Mouse (Mus musculus) erythroblast, embryonic 14.5 days (primary cell): ENCODE measurements around the gene Tsga10ip. TPM values are rescaled to one million over a fixed set of nuclear protein-coding genes. Genes with fewer than 3 reads are reported as not detected.

Source experiments
- H3K27me3 ChIP-seq: 2 replicates; pipeline ENCODE4 v1.6.1; 2012; ENCODE audit warnings: inconsistent platforms; ENCODE audit not compliant: control insufficient read depth
- H3K36me3 ChIP-seq: 2 replicates; pipeline ENCODE4 v1.6.1; 2012; ENCODE audit warnings: mild to moderate bottlenecking, inconsistent platforms; ENCODE audit not compliant: control insufficient read depth
- H3K4me1 ChIP-seq: 2 replicates; pipeline ENCODE4 v1.6.1; 2012; ENCODE audit warnings: inconsistent platforms; ENCODE audit not compliant: control insufficient read depth
- H3K4me3 ChIP-seq: replicated peaks from 2 replicates; pipeline ENCODE3; 2012; ENCODE audit warnings: moderate library complexity, mild to moderate bottlenecking, inconsistent platforms
- H3K9me3 ChIP-seq: 2 replicates; pipeline ENCODE4 v1.6.1; 2012; ENCODE audit warnings: low read length, inconsistent platforms, mixed read lengths; ENCODE audit not compliant: control insufficient read depth
- GATA1 ChIP-seq: IDR thresholded peaks from 2 replicates; pipeline ENCODE4 v1.6.1; 2012; ENCODE audit warnings: low read length, inconsistent platforms, mixed read lengths
- TAL1 ChIP-seq: IDR thresholded peaks from 3 replicates; pipeline ENCODE4 v1.6.1; 2012; ENCODE audit warnings: low read length, inconsistent platforms, mixed read lengths
- polyA plus RNA-seq: library from polyadenylated mRNA; stranded (reverse); fragments of >175 nt; gene quantifications from 2 replicates; pipeline ENCODE4 v1.2.3, GENCODE M21; 2012

Gene Tsga10ip
- polyA plus RNA-seq, 1 experiment, result not detected

DNA sequence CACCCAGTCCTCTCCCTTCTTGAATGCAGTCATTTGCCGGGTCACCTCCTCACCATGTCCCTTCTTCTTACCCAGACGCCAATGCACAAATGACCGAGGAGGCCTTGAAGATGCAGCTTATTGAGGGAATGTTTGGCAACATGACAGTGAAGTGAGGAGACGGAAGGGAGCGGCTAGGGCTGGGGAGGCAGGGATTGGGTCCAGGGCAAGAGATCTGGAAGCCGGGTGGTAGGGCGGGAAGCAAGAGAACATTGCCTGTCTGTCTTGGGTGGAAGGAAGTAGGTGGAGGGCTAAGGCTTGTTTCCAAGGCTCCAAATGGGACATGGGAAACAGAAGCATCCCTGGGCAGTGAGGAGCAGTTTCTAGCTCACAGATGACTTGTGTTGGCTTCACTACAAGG, 61.0 kb downstream of the Tsga10ip start:
- Histone ChIP-seq H3K4me3 (no peak overlapping the region), H3K9me3 (no peaks in the 10 kb centered on the region), H3K36me3 (no peaks in the 10 kb centered on the region), H3K27me3 (peaks cover 2% of the 10 kb centered on the region; the same call in 1 of the 2 replicates), H3K4me1 (no peaks in the 10 kb centered on the region)
- TF ChIP-seq TAL1, result no peak
- TF ChIP-seq GATA1, result no peak

Other genes starting within 250 kb of the Tsga10ip start
- gene Pacs1, start 129.4 kb downstream of the Tsga10ip start, polyA plus RNA-seq, result 2.6 and 2.7 TPM in 2 replicates
- gene Sf3b2, start 107.1 kb downstream of the Tsga10ip start, polyA plus RNA-seq, result 23.0 and 27.9 TPM in 2 replicates
- gene Gal3st3, start 104.2 kb downstream of the Tsga10ip start, polyA plus RNA-seq, result not detected in 2 replicates
- gene Catsper1, start 66.8 kb downstream of the Tsga10ip start, polyA plus RNA-seq, result not detected in 2 replicates
- gene Cst6, start 53.0 kb downstream of the Tsga10ip start, polyA plus RNA-seq, result not detected in 2 replicates
- 4.6 and 4.7 TPM in 2 replicates for gene Eif1ad, start 35.8 kb downstream of the Tsga10ip start, polyA plus RNA-seq
- 15.6 and 21.7 TPM in 2 replicates for gene Banf1, start 35.4 kb downstream of the Tsga10ip start, polyA plus RNA-seq
- 15.8 and 17.4 TPM in 2 replicates for gene Sart1, start 13.8 kb downstream of the Tsga10ip start, polyA plus RNA-seq
- gene Drap1, start 22.5 kb upstream of the Tsga10ip start, polyA plus RNA-seq, result 25.1 and 29.2 TPM in 2 replicates
- gene AI837181, start 22.6 kb upstream of the Tsga10ip start, polyA plus RNA-seq, result 3.1 and 3.7 TPM in 2 replicates
- 0.12 and 0.18 TPM in 2 replicates for gene Fosl1, start 45.0 kb upstream of the Tsga10ip start, polyA plus RNA-seq
- gene Ccdc85b, start 55.4 kb upstream of the Tsga10ip start, polyA plus RNA-seq, result 0.54 and 0.57 TPM in 2 replicates
- 2.4 and 11.7 TPM in 2 replicates for gene Fibp, start 58.1 kb upstream of the Tsga10ip start, polyA plus RNA-seq
- gene Ctsw, start 66.0 kb upstream of the Tsga10ip start, polyA plus RNA-seq, result not detected in 2 replicates
- 0.03 and 0.04 TPM in 2 replicates for gene Efemp2, start 71.4 kb upstream of the Tsga10ip start, polyA plus RNA-seq
- 5.2 and 9.4 TPM in 2 replicates for gene Mus81, start 85.9 kb upstream of the Tsga10ip start, polyA plus RNA-seq
- gene Cfl1, start 87.9 kb upstream of the Tsga10ip start, polyA plus RNA-seq, result 151 and 164 TPM in 2 replicates
- 0.10 and 0.18 TPM in 2 replicates for gene 1700020D05Rik, start 101.3 kb upstream of the Tsga10ip start, polyA plus RNA-seq
- gene Snx32, start 108.0 kb upstream of the Tsga10ip start, polyA plus RNA-seq, result 1.3 and 1.5 TPM in 2 replicates
- gene Ovol1, start 158.1 kb upstream of the Tsga10ip start, polyA plus RNA-seq, result 0.01 TPM in 2 replicates
- 0.19 and 0.20 TPM in 2 replicates for gene Ap5b1, start 165.5 kb upstream of the Tsga10ip start, polyA plus RNA-seq
- gene Rnaseh2c, start 199.3 kb upstream of the Tsga10ip start, polyA plus RNA-seq, result 82.8 and 90.8 TPM in 2 replicates
- gene Kat5, start 207.7 kb upstream of the Tsga10ip start, polyA plus RNA-seq, result 6.0 and 7.0 TPM in 2 replicates
- gene Rela, start 235.0 kb upstream of the Tsga10ip start, polyA plus RNA-seq, result 4.1 and 6.0 TPM in 2 replicates